Mouse (Mus musculus): ENCODE results near the gene Plscr4. TPM values are rescaled to one million over a fixed set of nuclear protein-coding genes. Genes with fewer than 3 reads are reported as not detected.
A peak's percentile ranks its signal among the peaks of the same experiment; 100 is the strongest.

The Plscr4 gene
- total and polyA plus RNA-seq, 2 experiments from 2014 or later = 1.7 to 3.0 TPM

DNA sequence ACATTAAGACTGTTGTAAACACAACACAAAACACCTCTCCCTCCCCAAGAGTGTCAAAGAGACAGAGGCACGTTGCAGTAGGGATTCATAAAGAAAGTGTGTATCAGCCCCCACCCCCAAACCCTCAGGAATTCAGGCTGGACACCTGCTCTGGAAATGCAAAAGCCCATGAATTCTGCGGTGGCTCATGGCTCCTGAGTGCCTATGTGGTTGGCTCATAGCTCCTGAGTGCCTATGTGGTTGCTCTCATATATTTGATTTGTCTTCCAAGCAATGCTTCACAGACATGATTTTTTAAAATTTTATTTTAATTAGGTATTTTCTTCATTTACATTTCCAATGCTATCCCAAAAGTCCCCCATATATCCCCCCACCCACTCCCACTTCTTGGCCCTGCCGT is 568 bp upstream of the Plscr4 start:
- H3K4me2 ChIP-seq (ENCODE audit: low read depth) = no peak overlapping the region
- H3K4me3 ChIP-seq (ENCODE audit: low read depth, low read length) = no peak overlapping the region
- DNase-seq (no peak), ATAC-seq (no peak)
- no peaks in the 10 kb centered on the region for H3K9me3 ChIP-seq (ENCODE audit: low read length)
- TF ChIP-seq CTCF (IDR thresholded peaks at IDR 0.05; ENCODE audit: low read depth) = no peak
- H3K27ac ChIP-seq (ENCODE audit: low read depth, low read length) = no peak overlapping the region
- no peaks in the 10 kb centered on the region for H3K36me3 ChIP-seq (ENCODE audit: insufficient read depth)
- no peaks in the 10 kb centered on the region for H3K27me3 ChIP-seq (ENCODE audit: insufficient read depth, low read length)
- 81% methylated on average over 3 of the region's 3 CpGs for whole genome bisulfite sequencing
- H3K4me1 ChIP-seq (ENCODE audit: insufficient read depth) = no peaks in the 10 kb centered on the region
- H3K9ac ChIP-seq = no peak overlapping the region

DNA sequence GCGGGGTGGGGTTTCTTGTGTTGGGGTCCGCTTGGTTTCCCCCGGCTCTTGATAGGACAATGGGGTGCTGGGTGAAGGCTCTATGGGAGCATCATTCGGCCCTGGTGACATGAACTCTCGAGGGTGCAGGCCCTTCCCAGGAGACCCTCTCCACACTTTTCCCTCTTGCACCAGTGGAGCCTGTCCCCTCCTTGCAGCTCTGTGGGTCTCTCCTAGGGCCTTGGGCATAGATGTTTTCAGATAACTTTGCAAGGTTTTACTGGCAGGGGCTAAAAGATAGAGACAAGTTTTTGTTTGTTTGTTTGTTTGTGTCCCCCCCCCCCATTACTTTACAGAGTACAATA is 858 bp downstream of the Plscr4 start:
- no peaks in the 10 kb centered on the region for H3K27me3 ChIP-seq (ENCODE audit: insufficient read depth, low read length)
- H3K36me3 ChIP-seq (ENCODE audit: insufficient read depth) = no peaks in the 10 kb centered on the region
- H3K4me1 ChIP-seq (ENCODE audit: insufficient read depth) = no peaks in the 10 kb centered on the region
- H3K27ac ChIP-seq (ENCODE audit: low read depth, low read length) = no peak overlapping the region
- H3K9ac ChIP-seq = peak overlapping the region; percentile 58
- peak overlapping the region; percentile 98 for H3K4me2 ChIP-seq (ENCODE audit: low read depth)
- TF ChIP-seq CTCF (IDR thresholded peaks at IDR 0.05; ENCODE audit: low read depth) = no peak
- 2% methylated on average over 5 of the region's 5 CpGs for WGBS
- no peaks in the 10 kb centered on the region for H3K9me3 ChIP-seq (ENCODE audit: low read length)
- DNase-seq (no peak), ATAC-seq (peak; percentile 58; the same call in 1 of the 2 replicates)
- H3K4me3 ChIP-seq (ENCODE audit: low read depth, low read length) = peak overlapping the region; percentile 61

DNA sequence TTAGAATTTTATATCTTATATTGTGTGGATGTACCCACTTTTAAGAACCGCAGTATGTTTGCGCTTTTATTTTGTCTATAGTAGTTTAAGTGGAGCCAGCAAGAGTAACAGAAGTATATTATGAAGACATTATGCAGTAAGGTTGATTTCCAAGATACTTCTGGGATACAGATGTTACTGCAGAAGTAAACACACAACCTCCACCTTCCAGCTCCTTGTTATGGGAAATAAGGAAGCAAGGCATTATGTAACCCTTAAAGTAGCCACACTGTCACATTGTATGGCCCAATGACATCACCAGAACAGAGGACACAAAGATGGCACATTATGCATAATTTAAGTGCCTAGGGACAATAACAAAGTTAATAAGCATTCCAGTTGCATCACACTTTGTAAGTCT is 1.2 kb downstream of the Plscr4 start:
- Histone ChIP-seq H3K4me2 (ENCODE audit: low read depth) (peak overlapping the region; percentile 98), H3K4me3 (ENCODE audit: low read depth, low read length) (peak overlapping the region; percentile 61; the same call in 1 of the 2 replicates), H3K36me3 (ENCODE audit: insufficient read depth) (no peaks in the 10 kb centered on the region), H3K4me1 (ENCODE audit: insufficient read depth) (no peaks in the 10 kb centered on the region), H3K27ac (ENCODE audit: low read depth, low read length) (no peak overlapping the region), H3K27me3 (ENCODE audit: insufficient read depth, low read length) (no peaks in the 10 kb centered on the region), H3K9ac (no peak overlapping the region), H3K9me3 (ENCODE audit: low read length) (no peaks in the 10 kb centered on the region)
- WGBS = 97% methylated on average over 2 of the region's 2 CpGs
- no peak for ATAC-seq
- no peak for TF ChIP-seq CTCF (IDR thresholded peaks at IDR 0.05; ENCODE audit: low read depth)
- DNase-seq = no peak

DNA sequence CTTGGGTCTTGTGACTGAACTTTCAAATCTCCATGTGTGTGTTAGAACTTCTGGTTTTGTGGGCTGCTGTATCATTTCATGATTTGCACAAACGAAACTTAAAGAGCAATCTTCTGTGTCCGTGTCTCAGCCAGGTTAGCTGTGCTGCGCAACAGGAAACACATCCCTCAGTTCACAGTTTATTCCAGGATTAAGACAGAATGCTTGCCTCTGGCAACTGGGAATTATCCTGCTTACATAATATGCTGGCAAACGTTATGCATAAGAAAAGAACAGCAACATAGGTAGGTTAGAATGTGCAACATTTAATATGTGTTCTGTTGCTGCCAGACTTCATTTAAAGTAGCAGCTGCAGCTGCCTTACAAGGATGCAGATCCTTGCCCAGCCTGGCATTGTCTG is 10.6 kb downstream of the Plscr4 start:
- no peak overlapping the region for H3K9ac ChIP-seq
- no peak overlapping the region for H3K27ac ChIP-seq (ENCODE audit: low read depth, low read length)
- ATAC-seq = no peak
- H3K9me3 ChIP-seq (ENCODE audit: low read length) = no peaks in the 10 kb centered on the region
- no peak overlapping the region for H3K4me3 ChIP-seq (ENCODE audit: low read depth, low read length)
- no peak for DNase-seq
- no peaks in the 10 kb centered on the region for H3K4me1 ChIP-seq (ENCODE audit: insufficient read depth)
- 70% methylated on average over 4 of the region's 4 CpGs for WGBS
- no peaks in the 10 kb centered on the region for H3K27me3 ChIP-seq (ENCODE audit: insufficient read depth, low read length)
- no peaks in the 10 kb centered on the region for H3K36me3 ChIP-seq (ENCODE audit: insufficient read depth)
- no peak for TF ChIP-seq CTCF (IDR thresholded peaks at IDR 0.05; ENCODE audit: low read depth)
- H3K4me2 ChIP-seq (ENCODE audit: low read depth) = no peak overlapping the region

DNA sequence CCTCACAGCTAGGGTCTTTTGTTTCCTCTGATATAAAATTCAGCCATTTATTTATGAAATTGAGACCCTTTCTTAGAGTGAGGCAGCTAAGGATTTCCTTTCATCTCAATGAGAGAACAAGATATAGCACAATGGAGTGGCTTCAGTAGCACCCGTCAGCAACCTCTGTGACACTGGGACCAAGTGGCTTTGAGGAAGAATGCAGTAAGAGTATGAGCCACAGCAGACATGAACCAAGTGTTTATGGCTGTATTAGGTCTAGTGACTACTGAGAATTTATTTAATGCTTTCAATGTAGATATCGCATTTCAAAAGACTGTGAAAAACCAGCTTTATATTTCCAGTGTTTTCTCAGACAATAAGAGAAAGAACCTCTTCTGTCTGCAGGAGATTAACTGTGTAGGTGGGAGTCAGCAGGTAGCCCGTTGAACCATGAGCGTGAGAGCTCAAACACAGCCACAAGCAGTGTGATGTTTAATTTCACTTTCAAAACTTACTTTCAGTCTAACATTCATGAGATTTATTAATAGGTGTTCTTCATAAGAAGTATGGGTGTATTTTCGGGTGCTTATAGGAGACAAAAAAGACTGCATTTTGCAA is 15.2 kb downstream of the Plscr4 start:
- DNase-seq (no peak), ATAC-seq (no peak)
- no peak for TF ChIP-seq CTCF (IDR thresholded peaks at IDR 0.05; ENCODE audit: low read depth)
- Histone ChIP-seq H3K4me2 (ENCODE audit: low read depth) (no peak overlapping the region), H3K4me1 (ENCODE audit: insufficient read depth) (no peaks in the 10 kb centered on the region), H3K9me3 (ENCODE audit: low read length) (no peaks in the 10 kb centered on the region), H3K27ac (ENCODE audit: low read depth, low read length) (no peak overlapping the region), H3K9ac (no peak overlapping the region), H3K36me3 (ENCODE audit: insufficient read depth) (no peaks in the 10 kb centered on the region), H3K4me3 (ENCODE audit: low read depth, low read length) (no peak overlapping the region), H3K27me3 (ENCODE audit: insufficient read depth, low read length) (no peaks in the 10 kb centered on the region)
- 65% methylated on average over 5 of the region's 5 CpGs for WGBS

DNA sequence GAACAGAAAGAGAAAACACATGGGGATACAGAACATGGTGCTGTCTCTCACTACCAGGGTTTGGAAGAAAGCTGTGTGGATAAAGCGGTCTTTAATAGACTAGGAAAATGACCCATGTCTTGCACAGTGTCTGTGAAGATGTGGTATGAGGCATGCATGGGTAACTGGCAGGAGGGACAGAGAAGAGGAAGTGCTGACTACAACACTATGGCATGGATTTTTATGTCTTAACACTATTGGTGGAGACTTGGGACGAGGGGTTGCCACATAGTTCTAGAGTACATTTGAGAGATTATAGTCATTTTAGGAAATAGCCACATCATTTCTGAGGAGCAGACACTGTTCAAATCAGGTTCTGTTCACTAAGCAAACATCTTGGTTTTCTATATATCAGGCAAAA is 16.0 kb downstream of the Plscr4 start:
- Histone ChIP-seq H3K9me3 (ENCODE audit: low read length) (no peaks in the 10 kb centered on the region), H3K36me3 (ENCODE audit: insufficient read depth) (no peaks in the 10 kb centered on the region), H3K4me1 (ENCODE audit: insufficient read depth) (no peaks in the 10 kb centered on the region), H3K4me2 (ENCODE audit: low read depth) (no peak overlapping the region), H3K4me3 (ENCODE audit: low read depth, low read length) (no peak overlapping the region), H3K27me3 (ENCODE audit: insufficient read depth, low read length) (no peaks in the 10 kb centered on the region), H3K9ac (no peak overlapping the region), H3K27ac (ENCODE audit: low read depth, low read length) (no peak overlapping the region)
- DNase-seq (no peak), ATAC-seq (no peak)
- WGBS = 93% methylated on average over 2 of the region's 2 CpGs
- no peak for TF ChIP-seq CTCF (IDR thresholded peaks at IDR 0.05; ENCODE audit: low read depth)

DNA sequence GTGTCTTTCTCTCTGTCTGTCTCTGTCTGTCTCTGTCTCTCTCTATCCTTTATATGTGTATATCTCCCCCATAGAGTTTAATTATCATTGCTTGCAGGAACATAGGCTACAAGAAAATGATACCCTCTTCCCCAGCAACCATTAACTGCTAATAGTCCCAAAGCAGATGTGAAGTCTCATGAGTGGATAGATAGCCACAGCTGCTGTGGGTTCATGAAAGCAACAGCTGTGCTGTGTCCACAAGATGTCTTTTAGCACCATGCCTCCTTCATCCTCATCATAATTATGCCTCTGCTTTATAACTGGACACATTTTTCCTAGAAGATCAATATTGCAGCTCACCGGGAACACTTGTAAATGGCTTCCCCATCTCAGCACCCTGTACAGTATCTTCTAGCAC is 17.1 kb downstream of the Plscr4 start:
- Histone ChIP-seq H3K4me2 (ENCODE audit: low read depth) (no peak overlapping the region), H3K36me3 (ENCODE audit: insufficient read depth) (no peaks in the 10 kb centered on the region), H3K27me3 (ENCODE audit: insufficient read depth, low read length) (no peaks in the 10 kb centered on the region), H3K4me1 (ENCODE audit: insufficient read depth) (no peaks in the 10 kb centered on the region), H3K27ac (ENCODE audit: low read depth, low read length) (no peak overlapping the region), H3K4me3 (ENCODE audit: low read depth, low read length) (no peak overlapping the region), H3K9ac (no peak overlapping the region), H3K9me3 (ENCODE audit: low read length) (no peaks in the 10 kb centered on the region)
- ATAC-seq (no peak), DNase-seq (no peak)
- TF ChIP-seq CTCF (IDR thresholded peaks at IDR 0.05; ENCODE audit: low read depth) = no peak
- 94% methylated on average over 1 of the region's 1 CpGs for WGBS

All from forebrain, postnatal 0 days (tissue).